Mouse (Mus musculus): Measurements from ENCODE around the gene Acnat1. TPM values are rescaled to one million over a fixed set of nuclear protein-coding genes. Genes with fewer than 3 reads are reported as not detected.
"Not testable (repeated sequence)": the region's sequence is repeated elsewhere in the genome, so short reads cannot be mapped to it uniquely, and the experiment has no call there.

The Acnat1 gene
- polyA plus RNA-seq, 1 experiment = 0.11 TPM

- no peak overlapping the region for H3K4me3 ChIP-seq (replicated peaks; ENCODE audit: insufficient read depth, low read depth, low read length)
- H3K27me3 ChIP-seq (ENCODE audit: control insufficient read depth, insufficient read depth, low read length) = no peaks in the 10 kb centered on the region
- no peak for DNase-seq
- TF ChIP-seq POLR2A (IDR thresholded peaks at IDR 0.05; ENCODE audit: borderline replicate concordance, insufficient read depth, low read length) (no peak), CTCF (IDR thresholded peaks at IDR 0.05; ENCODE audit: borderline replicate concordance, insufficient read depth, low read depth, low read length) (no peak)
- no peak overlapping the region for H3K27ac ChIP-seq (ENCODE audit: insufficient read depth, low read length)
- H3K4me1 ChIP-seq (ENCODE audit: control insufficient read depth, insufficient read depth, low read length) = no peaks in the 10 kb centered on the region
- 95% methylated on average over 2 of the region's 2 CpGs for WGBS
Observed at GRCm38 (mm10) chr4:49509183-49509582, 35.5 kb upstream of the Acnat1 start.

- WGBS = 87% methylated on average over 3 of the region's 3 CpGs
- H3K27me3 ChIP-seq (ENCODE audit: control insufficient read depth, insufficient read depth, low read length) = no peaks in the 10 kb centered on the region
- no peak within 1 kb of the TSS for H3K27ac ChIP-seq (ENCODE audit: insufficient read depth, low read length)
Observed at GRCm38 (mm10) chr4:49506386-49506785, 32.7 kb upstream of the Acnat1 start, which contains the start of gene Baat. Baat (minus strand) TSS chr4:49506557.

GRCm38 (mm10) chr4:49503563-49503962 is 29.9 kb upstream of the Acnat1 start:
- Histone ChIP-seq H3K4me3 (replicated peaks; ENCODE audit: insufficient read depth, low read depth, low read length) (no peak overlapping the region), H3K27me3 (ENCODE audit: control insufficient read depth, insufficient read depth, low read length) (no peaks in the 10 kb centered on the region), H3K27ac (ENCODE audit: insufficient read depth, low read length) (no peak overlapping the region), H3K4me1 (ENCODE audit: control insufficient read depth, insufficient read depth, low read length) (no peaks in the 10 kb centered on the region)
- 96% methylated on average over 1 of the region's 1 CpGs for WGBS
- no peak for DNase-seq
- no peak for TF ChIP-seq CTCF (IDR thresholded peaks at IDR 0.05; ENCODE audit: borderline replicate concordance, insufficient read depth, low read depth, low read length)
- no peak for TF ChIP-seq POLR2A (IDR thresholded peaks at IDR 0.05; ENCODE audit: borderline replicate concordance, insufficient read depth, low read length)

More at GRCm38 (mm10) chr4:49506386-49506785, 32.7 kb upstream of the Acnat1 start, which contains the start of gene Baat:
- no peak within 1 kb of the TSS for H3K4me3 ChIP-seq (replicated peaks; ENCODE audit: insufficient read depth, low read depth, low read length)
- TF ChIP-seq POLR2A (IDR thresholded peaks at IDR 0.05; ENCODE audit: borderline replicate concordance, insufficient read depth, low read length) = no peak
- no peak for TF ChIP-seq CTCF (IDR thresholded peaks at IDR 0.05; ENCODE audit: borderline replicate concordance, insufficient read depth, low read depth, low read length)
- DNase-seq = no peak
- no peaks in the 10 kb centered on the region for H3K4me1 ChIP-seq (ENCODE audit: control insufficient read depth, insufficient read depth, low read length)

GRCm38 (mm10) chr4:49485934-49486650 is 12.4 kb upstream of the Acnat1 start:
- 64% methylated on average over 3 of the region's 3 CpGs for WGBS
- DNase-seq; H3K27ac ChIP-seq (ENCODE audit: insufficient read depth, low read length); H3K27me3 ChIP-seq (ENCODE audit: control insufficient read depth, insufficient read depth, low read length); H3K4me3 ChIP-seq (replicated peaks; ENCODE audit: insufficient read depth, low read depth, low read length); H3K4me1 ChIP-seq (ENCODE audit: control insufficient read depth, insufficient read depth, low read length): not testable (repeated sequence)

GRCm38 (mm10) chr4:49485442-49485841 is 11.7 kb upstream of the Acnat1 start:
- Histone ChIP-seq H3K4me3 (replicated peaks; ENCODE audit: insufficient read depth, low read depth, low read length) (no peak overlapping the region), H3K4me1 (ENCODE audit: control insufficient read depth, insufficient read depth, low read length) (no peaks in the 10 kb centered on the region), H3K27ac (ENCODE audit: insufficient read depth, low read length) (no peak overlapping the region), H3K27me3 (ENCODE audit: control insufficient read depth, insufficient read depth, low read length) (no peaks in the 10 kb centered on the region)
- TF ChIP-seq CTCF (IDR thresholded peaks at IDR 0.05; ENCODE audit: borderline replicate concordance, insufficient read depth, low read depth, low read length) (no peak), POLR2A (IDR thresholded peaks at IDR 0.05; ENCODE audit: borderline replicate concordance, insufficient read depth, low read length) (no peak)
- no peak for DNase-seq

- Histone ChIP-seq H3K4me3 (replicated peaks; ENCODE audit: insufficient read depth, low read depth, low read length) (no peak overlapping the region), H3K27me3 (ENCODE audit: control insufficient read depth, insufficient read depth, low read length) (no peaks in the 10 kb centered on the region), H3K4me1 (ENCODE audit: control insufficient read depth, insufficient read depth, low read length) (no peaks in the 10 kb centered on the region), H3K27ac (ENCODE audit: insufficient read depth, low read length) (no peak overlapping the region)
- no peak for TF ChIP-seq CTCF (IDR thresholded peaks at IDR 0.05; ENCODE audit: borderline replicate concordance, insufficient read depth, low read depth, low read length)
- TF ChIP-seq POLR2A (IDR thresholded peaks at IDR 0.05; ENCODE audit: borderline replicate concordance, insufficient read depth, low read length) = no peak
- 77% methylated on average over 3 of the region's 3 CpGs for WGBS
- no peak for DNase-seq
Observed at GRCm38 (mm10) chr4:49480896-49481295, 7.2 kb upstream of the Acnat1 start.

- H3K4me1 ChIP-seq (ENCODE audit: control insufficient read depth, insufficient read depth, low read length) = no peaks in the 10 kb centered on the region
- no peak overlapping the region for H3K27ac ChIP-seq (ENCODE audit: insufficient read depth, low read length)
- WGBS = 43% methylated on average over 21 of the region's 21 CpGs
- no peaks in the 10 kb centered on the region for H3K27me3 ChIP-seq (ENCODE audit: control insufficient read depth, insufficient read depth, low read length)
- DNase-seq = no peak
- no peak for TF ChIP-seq CTCF (IDR thresholded peaks at IDR 0.05; ENCODE audit: borderline replicate concordance, insufficient read depth, low read depth, low read length)
- TF ChIP-seq POLR2A (IDR thresholded peaks at IDR 0.05; ENCODE audit: borderline replicate concordance, insufficient read depth, low read length) = no peak
- no peak overlapping the region for H3K4me3 ChIP-seq (replicated peaks; ENCODE audit: insufficient read depth, low read depth, low read length)
Observed at GRCm38 (mm10) chr4:49480104-49480760, 6.5 kb upstream of the Acnat1 start.

GRCm38 (mm10) chr4:49479035-49479434 is 5.3 kb upstream of the Acnat1 start:
- not testable (repeated sequence) for H3K4me3 ChIP-seq (replicated peaks; ENCODE audit: insufficient read depth, low read depth, low read length); H3K27me3 ChIP-seq (ENCODE audit: control insufficient read depth, insufficient read depth, low read length); H3K27ac ChIP-seq (ENCODE audit: insufficient read depth, low read length); DNase-seq; H3K4me1 ChIP-seq (ENCODE audit: control insufficient read depth, insufficient read depth, low read length)
- 58% methylated on average over 2 of the region's 2 CpGs for WGBS

All from cerebellum, adult 2 months (tissue).